Mouse (Mus musculus) small intestine, adult 2 months (tissue): ENCODE results near the gene Tex22.

ENCODE experiments used
- CTCF ChIP-seq: fragments of 200-500 bp; IDR thresholded peaks from 2 replicates; pipeline ENCODE4 v1.5.1; 2012; ENCODE audit warnings: low read depth, mild to moderate bottlenecking, control low read depth, inconsistent platforms, low read length, moderate library complexity, mixed read lengths; ENCODE audit not compliant: insufficient replicate concordance, insufficient read length; ENCODE audit errors: extremely low read depth
- POLR2A ChIP-seq: fragments of 200-500 bp; IDR thresholded peaks from 2 replicates; pipeline ENCODE4 v1.6.1; 2012; ENCODE audit warnings: low read depth, mild to moderate bottlenecking, control low read depth, inconsistent platforms, low read length, moderate library complexity

DNA sequence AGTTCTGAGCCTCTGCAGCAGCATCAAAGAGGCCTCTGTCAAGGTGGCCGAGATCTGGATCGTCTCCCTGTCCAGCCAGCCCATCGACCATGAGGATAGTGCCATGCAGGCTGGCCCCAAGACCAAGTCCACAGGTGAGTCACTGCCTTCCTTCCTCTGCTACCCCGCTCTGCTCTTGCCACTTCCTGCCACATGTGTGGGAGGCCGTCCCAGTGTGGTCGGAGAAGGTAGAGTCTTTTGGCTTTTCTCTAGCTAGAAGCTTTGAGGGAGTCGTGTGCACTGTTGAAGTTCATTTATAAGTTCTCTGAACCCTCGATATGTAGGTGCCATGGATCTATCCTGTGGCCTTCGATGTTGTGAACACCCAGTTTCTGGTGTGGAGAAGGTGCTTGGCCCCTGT, 24.5 kb upstream of the Tex22 start:
- TF ChIP-seq CTCF: no peak
- no peak for TF ChIP-seq POLR2A
